Mouse (Mus musculus) cerebellum, adult 2 months (tissue): ENCODE data around the gene Lhcgr. TPM values are rescaled to one million over a fixed set of nuclear protein-coding genes. Genes with fewer than 3 reads are reported as not detected.
"Not testable (repeated sequence)": the region's sequence is repeated elsewhere in the genome, so short reads cannot be mapped to it uniquely, and the experiment has no call there.

ENCODE experiments used
- DNase-seq, 2 experiments: peaks; one replicate each; pipeline ENCODE4 v3.0.0; 2021
- H3K27ac ChIP-seq: fragments of 200-500 bp; 2 replicates; pipeline ENCODE4 v1.5.1; 2012; ENCODE audit warnings: low read length, control low read depth, inconsistent platforms; ENCODE audit not compliant: insufficient read depth
- H3K27me3 ChIP-seq: fragments of 200-500 bp; 2 replicates; pipeline ENCODE4 v1.6.1; 2012; ENCODE audit warnings: inconsistent platforms, mild to moderate bottlenecking, low read length, moderate library complexity; ENCODE audit not compliant: control insufficient read depth, insufficient read depth
- H3K4me1 ChIP-seq: fragments of 200-500 bp; 2 replicates; pipeline ENCODE4 v1.6.1; 2011; ENCODE audit warnings: low read length; ENCODE audit not compliant: control insufficient read depth, insufficient read depth
- H3K4me3 ChIP-seq: fragments of 200-500 bp; replicated peaks from 2 replicates; pipeline ENCODE3; 2011; ENCODE audit warnings: mild to moderate bottlenecking, low read depth, low read length, control low read depth; ENCODE audit not compliant: insufficient read depth
- CTCF ChIP-seq: fragments of 200-500 bp; IDR thresholded peaks from 2 replicates; pipeline ENCODE4 v1.5.1; 2011; ENCODE audit warnings: low read depth, mild to moderate bottlenecking, control low read depth, low read length, moderate library complexity, borderline replicate concordance; ENCODE audit not compliant: insufficient read depth
- POLR2A ChIP-seq: fragments of 200-500 bp; IDR thresholded peaks from 2 replicates; pipeline ENCODE4 v1.6.1; 2011; ENCODE audit warnings: low read length, control low read depth, borderline replicate concordance; ENCODE audit not compliant: insufficient read depth
- WGBS: fragments of 180-500 bp; shearing (Covaris S2); methylation state at CpG from one replicate; pipeline ENCODE4 v1.1.7; 2018; 5-methylcytosine and 5-hydroxymethylcytosine counted together
- polyA plus RNA-seq: library from polyadenylated mRNA; depleted of rRNA; stranded (reverse); fragments of >200 nt; gene quantifications from 2 replicates; pipeline ENCODE4 v1.2.3, GENCODE M21; 2012; rRNA removed

Lhcgr gene
- polyA plus RNA-seq = 0.19 and 0.23 TPM in 2 replicates

DNA sequence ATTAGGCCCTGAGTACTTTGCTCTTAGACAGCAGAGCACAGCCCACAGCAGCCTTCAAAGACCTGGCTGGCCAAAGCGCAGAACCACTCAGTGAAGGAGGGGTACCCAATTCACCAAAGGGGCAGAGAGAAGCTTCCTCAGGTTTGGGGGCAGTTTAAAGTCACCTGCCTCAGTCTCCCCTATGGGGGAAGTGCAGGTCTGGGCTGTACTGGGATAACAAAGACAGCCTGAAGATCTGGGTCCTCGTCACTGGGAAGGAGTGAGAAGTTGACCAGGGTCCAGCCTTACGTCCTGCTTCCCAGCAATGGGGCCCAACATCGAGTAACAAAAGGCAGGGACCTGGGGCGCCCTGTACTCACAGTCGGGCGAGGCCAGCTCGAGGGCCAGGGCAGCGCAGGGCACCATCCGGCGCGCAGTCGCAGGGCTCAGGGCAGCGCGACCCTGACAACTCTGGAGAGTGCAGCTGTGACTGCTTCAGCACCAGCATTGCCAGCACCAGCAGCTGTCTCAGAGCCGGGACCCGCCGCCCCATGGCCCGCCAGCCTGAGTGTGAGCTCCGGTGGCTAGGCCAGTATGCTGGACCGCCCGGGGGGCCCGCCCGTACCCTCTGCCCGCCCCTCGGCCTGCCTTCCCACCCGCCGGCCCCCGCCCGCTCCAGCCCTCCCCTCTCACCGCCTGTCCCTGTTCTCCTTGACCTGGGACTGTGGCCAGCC, at the start of gene Lhcgr:
Gene Lhcgr, minus strand, starts transcription at position 551 of the 713 bp plus-strand sequence.
- Histone ChIP-seq H3K4me1 (no peaks in the 10 kb centered on the region), H3K27me3 (no peaks in the 10 kb centered on the region), H3K27ac (no peak within 1 kb of the TSS), H3K4me3 (no peak within 1 kb of the TSS)
- TF ChIP-seq CTCF (no peak), POLR2A (no peak)
- 25% methylated on average over 31 of the region's 31 CpGs for WGBS
- no peak for DNase-seq

DNA sequence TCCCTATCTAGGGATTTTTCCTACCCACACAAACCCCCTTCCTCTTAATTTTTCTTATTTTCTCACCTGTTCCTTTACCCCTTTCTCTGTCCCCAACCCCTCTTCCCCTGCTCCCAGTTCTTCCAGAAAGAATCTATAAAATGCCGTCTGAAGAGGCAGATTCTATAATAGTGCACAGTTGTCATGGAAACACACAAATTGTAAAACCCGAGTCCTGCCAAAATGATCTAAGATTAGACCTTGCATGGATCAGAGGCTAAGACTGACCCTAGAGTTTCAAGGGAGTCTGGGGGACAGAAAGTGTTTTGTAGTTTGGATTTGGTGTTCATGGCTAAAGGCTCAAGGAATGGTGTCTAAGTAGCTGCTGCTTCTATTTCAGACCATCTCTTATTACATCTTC, 25.8 kb upstream of the Lhcgr start:
- Histone ChIP-seq H3K4me3 (no peak overlapping the region), H3K27me3 (no peaks in the 10 kb centered on the region), H3K4me1 (no peaks in the 10 kb centered on the region), H3K27ac (no peak overlapping the region)
- no peak for DNase-seq
- WGBS = 25% methylated on average over 2 of the region's 2 CpGs
- no peak for TF ChIP-seq POLR2A
- TF ChIP-seq CTCF = no peak

- not testable (repeated sequence) for H3K4me3 ChIP-seq, H3K27ac ChIP-seq, H3K4me1 ChIP-seq, DNase-seq, H3K27me3 ChIP-seq
- WGBS = 89% methylated on average over 3 of the region's 3 CpGs
Observed at GRCm38 (mm10) chr17:88812943-88813342, 21.2 kb upstream of the Lhcgr start.

- H3K4me3 ChIP-seq = no peak overlapping the region
- no peak for DNase-seq
- H3K27ac ChIP-seq = no peak overlapping the region
- H3K4me1 ChIP-seq = no peaks in the 10 kb centered on the region
- no peak for TF ChIP-seq CTCF
- TF ChIP-seq POLR2A = no peak
- no peaks in the 10 kb centered on the region for H3K27me3 ChIP-seq
- 88% methylated on average over 5 of the region's 5 CpGs for WGBS
Observed at GRCm38 (mm10) chr17:88810807-88811206, 19.0 kb upstream of the Lhcgr start.

DNA sequence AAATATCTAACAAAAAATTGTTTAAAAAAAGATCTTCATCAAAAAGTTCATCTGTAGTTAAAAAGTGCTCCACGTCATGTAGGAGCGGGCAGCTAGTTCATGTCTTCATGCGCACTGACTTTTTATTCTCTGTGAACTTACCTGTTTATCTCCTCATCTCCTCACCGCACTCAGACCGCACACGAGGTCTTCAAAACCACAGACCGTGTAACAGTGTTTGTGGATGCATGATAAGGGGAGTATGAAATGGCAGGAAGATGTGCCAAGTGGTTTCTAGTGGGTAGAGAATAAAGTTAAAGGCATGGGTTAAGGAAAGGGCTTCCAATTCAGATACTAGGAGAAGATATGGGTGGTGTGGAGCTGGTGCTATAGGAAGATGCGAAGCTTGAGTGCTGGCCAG, 14.6 kb upstream of the Lhcgr start:
- 94% methylated on average over 8 of the region's 8 CpGs for WGBS
- Histone ChIP-seq H3K4me1 (no peaks in the 10 kb centered on the region), H3K4me3 (no peak overlapping the region), H3K27ac (no peak overlapping the region), H3K27me3 (no peaks in the 10 kb centered on the region)
- TF ChIP-seq CTCF (no peak), POLR2A (no peak)
- no peak for DNase-seq

DNA sequence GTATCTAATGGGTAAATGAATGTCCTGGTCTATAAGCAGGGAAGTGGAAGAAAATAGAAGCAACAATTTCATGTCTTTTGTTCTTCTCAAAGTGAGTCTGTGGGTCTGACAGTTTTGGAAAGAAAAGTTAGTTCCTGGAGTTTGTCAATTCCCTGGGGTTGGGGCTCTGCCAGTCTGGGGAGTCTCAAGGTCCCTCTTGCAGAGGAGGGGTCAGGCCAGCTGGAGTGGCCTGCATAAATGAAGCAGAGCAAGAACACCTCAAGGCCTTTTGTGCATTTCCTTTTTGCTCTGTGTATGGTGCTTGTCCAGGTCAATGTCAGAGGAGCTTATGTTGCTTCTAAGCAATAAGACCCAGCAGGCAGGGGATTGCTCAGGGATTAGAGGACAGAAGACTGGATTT, 11.7 kb upstream of the Lhcgr start:
- Histone ChIP-seq H3K27ac (no peak overlapping the region), H3K27me3 (no peaks in the 10 kb centered on the region), H3K4me1 (no peaks in the 10 kb centered on the region), H3K4me3 (no peak overlapping the region)
- no peak for DNase-seq
- no peak for TF ChIP-seq CTCF

GRCm38 (mm10) chr17:88790680-88791079, 1.1 kb downstream of the Lhcgr start:
- no peak for TF ChIP-seq CTCF
- TF ChIP-seq POLR2A = no peak
- 78% methylated on average over 2 of the region's 2 CpGs for WGBS
- Histone ChIP-seq H3K4me3 (no peak overlapping the region), H3K4me1 (no peaks in the 10 kb centered on the region), H3K27ac (no peak overlapping the region), H3K27me3 (no peaks in the 10 kb centered on the region)
- DNase-seq = no peak

- H3K27me3 ChIP-seq = no peaks in the 10 kb centered on the region
- no peak for DNase-seq
- WGBS = 85% methylated on average over 2 of the region's 2 CpGs
- no peaks in the 10 kb centered on the region for H3K4me1 ChIP-seq
- TF ChIP-seq POLR2A = no peak
- TF ChIP-seq CTCF = no peak
- no peak overlapping the region for H3K27ac ChIP-seq
- no peak overlapping the region for H3K4me3 ChIP-seq
Observed at GRCm38 (mm10) chr17:88788392-88788791, 3.4 kb downstream of the Lhcgr start.
